Mouse (Mus musculus) neural tube, embryonic 14.5 days (tissue): ENCODE data around the gene Rabgef1. TPM values are rescaled to one million over a fixed set of nuclear protein-coding genes. Genes with fewer than 3 reads are reported as not detected.

Experiments
- ATAC-seq: fragments of 200-750 bp; cut with Nextera tagmentation; 2 replicates; pipeline ENCODE4 v1.8.0; 2017; ENCODE audit warnings: low read depth, mild to moderate bottlenecking, moderate TSS enrichment, moderate library complexity
- H3K27ac ChIP-seq: fragments of 300-500 bp; sonication (generic); 2 replicates; pipeline ENCODE4 v1.5.1; 2014; ENCODE audit warnings: low read depth, mild to moderate bottlenecking, control low read depth, low read length, moderate library complexity, mixed read lengths
- H3K27me3 ChIP-seq: fragments of 300-500 bp; sonication (generic); 2 replicates; pipeline ENCODE4 v1.6.1; 2014; ENCODE audit warnings: low read length; ENCODE audit not compliant: control insufficient read depth, insufficient read depth
- H3K36me3 ChIP-seq: fragments of 300-500 bp; sonication (generic); 2 replicates; pipeline ENCODE4 v1.6.1; 2014; ENCODE audit warnings: low read length, mixed read lengths; ENCODE audit not compliant: control insufficient read depth, insufficient read depth
- H3K4me1 ChIP-seq: fragments of 300-500 bp; sonication (generic); 2 replicates; pipeline ENCODE4 v1.6.1; 2014; ENCODE audit warnings: low read length; ENCODE audit not compliant: control insufficient read depth, insufficient read depth
- H3K4me2 ChIP-seq: fragments of 300-500 bp; sonication (generic); 2 replicates; pipeline ENCODE4 v1.6.1; 2014; ENCODE audit warnings: mild to moderate bottlenecking, low read depth, low read length, control low read depth
- H3K4me3 ChIP-seq: fragments of 300-500 bp; sonication (generic); 2 replicates; pipeline ENCODE4 v1.5.1; 2014; ENCODE audit warnings: low read depth, low read length, control low read depth, mixed read lengths
- H3K9ac ChIP-seq: fragments of 300-500 bp; sonication (generic); replicated peaks from 2 replicates; pipeline ENCODE4 v1.6.1; 2014; ENCODE audit warnings: low read depth, mild to moderate bottlenecking, control low read depth, low read length, mixed read lengths
- H3K9me3 ChIP-seq: fragments of 300-500 bp; sonication (generic); 2 replicates; pipeline ENCODE4 v1.6.1; 2016; ENCODE audit warnings: low read length; ENCODE audit not compliant: control insufficient read depth
- WGBS: fragments of 180-500 bp; shearing (Covaris S2); extraction: QIAGEN DNeasy Blood & Tissue Kit; methylation state at CpG from one replicate; pipeline ENCODE4 v1.1.7; 2014; 5-methylcytosine and 5-hydroxymethylcytosine counted together
- polyA plus RNA-seq: library from polyadenylated mRNA; unstranded; fragments of >200 nt; fragmentation: Nextera tagmentation; extraction: Ambion mirVana; gene quantifications from 2 replicates; pipeline ENCODE4 v1.2.1, GENCODE M21; 2014

Gene Rabgef1
- 40.0 and 41.1 TPM in 2 replicates for polyA plus RNA-seq

DNA sequence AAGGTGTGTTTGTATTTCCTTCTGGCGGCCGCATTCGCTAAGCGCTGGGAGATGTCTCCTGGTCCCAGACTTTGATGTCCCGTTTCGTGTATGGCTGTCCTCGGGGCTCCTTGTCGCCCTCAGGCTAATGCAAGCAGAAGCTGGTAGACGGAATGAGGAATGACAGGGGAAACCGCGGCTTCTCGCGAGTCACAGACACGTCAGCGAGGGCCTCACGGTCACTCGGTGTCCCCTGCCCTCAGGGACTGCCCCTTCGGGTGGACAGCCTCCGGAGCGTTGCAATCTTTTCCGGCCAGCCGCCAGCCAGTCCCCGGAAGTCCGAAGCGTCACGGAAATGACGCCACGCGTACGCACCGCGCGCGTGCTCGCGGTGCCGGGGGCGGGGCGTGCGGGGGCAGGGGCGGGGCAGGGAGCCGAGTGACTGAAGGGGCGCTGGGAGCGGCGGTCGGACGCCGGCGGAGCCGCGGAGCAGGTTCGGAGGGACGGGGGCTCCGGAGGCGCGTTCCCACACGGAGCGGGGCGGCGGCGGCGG, at the start of gene Rabgef1:
TSS of gene Rabgef1 (plus strand) at position 376 of the 532 bp plus-strand sequence.
- peak within 1 kb of the TSS; percentile 84 for H3K9ac ChIP-seq
- WGBS: under 1% methylated on average over 33 of the region's 62 CpGs
- H3K4me2 ChIP-seq: peak within 1 kb of the TSS; percentile 85
- peak within 1 kb of the TSS; percentile 73 for H3K4me3 ChIP-seq
- no peaks in the 10 kb centered on the region for H3K27me3 ChIP-seq
- ATAC-seq: peak; percentile 90
- no peaks in the 10 kb centered on the region for H3K36me3 ChIP-seq
- peaks cover 21% of the 10 kb centered on the region for H3K4me1 ChIP-seq
- peak within 1 kb of the TSS; percentile 79 for H3K27ac ChIP-seq
- H3K9me3 ChIP-seq: no peaks in the 10 kb centered on the region

DNA sequence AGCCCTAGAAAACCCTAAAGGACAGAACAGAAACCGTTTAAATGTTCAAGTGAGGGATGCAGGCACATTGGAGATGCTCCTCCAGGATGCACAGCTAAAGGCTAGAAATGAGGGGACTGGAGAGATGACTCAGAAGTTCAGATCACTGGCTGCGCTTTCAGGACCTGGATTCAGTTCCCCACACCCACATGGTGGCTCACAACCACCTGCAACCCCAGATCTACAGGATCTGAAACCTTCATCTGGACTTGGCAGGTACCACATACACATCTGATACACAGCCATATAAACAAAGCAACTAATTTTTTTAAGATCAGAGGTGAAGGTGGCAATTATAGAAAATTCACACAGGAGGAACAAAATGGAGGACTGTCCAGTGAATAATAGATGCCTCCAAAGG, 49.2 kb upstream of the Rabgef1 start:
- H3K4me3 ChIP-seq: no peak overlapping the region
- H3K27ac ChIP-seq: no peak overlapping the region
- H3K36me3 ChIP-seq: no peaks in the 10 kb centered on the region
- H3K4me2 ChIP-seq: no peak overlapping the region
- no peak for ATAC-seq
- no peaks in the 10 kb centered on the region for H3K9me3 ChIP-seq
- no peaks in the 10 kb centered on the region for H3K27me3 ChIP-seq
- H3K9ac ChIP-seq: no peak overlapping the region
- 95% methylated on average over 2 of the region's 2 CpGs for WGBS
- H3K4me1 ChIP-seq: 0 out of 2 replicates have a peak, but pooled peaks cover 3% of the 10 kb centered on the region

GRCm38 (mm10) chr5:130124271-130124670, 47.3 kb upstream of the Rabgef1 start:
- no peak for ATAC-seq
- 41% methylated on average over 5 of the region's 5 CpGs for WGBS
- H3K9me3 ChIP-seq: no peaks in the 10 kb centered on the region
- H3K4me3 ChIP-seq: no peak overlapping the region
- H3K36me3 ChIP-seq: no peaks in the 10 kb centered on the region
- H3K9ac ChIP-seq: no peak overlapping the region
- no peaks in the 10 kb centered on the region for H3K27me3 ChIP-seq
- H3K4me2 ChIP-seq: no peak overlapping the region
- 0 out of 2 replicates have a peak, but pooled peaks cover 2% of the 10 kb centered on the region for H3K4me1 ChIP-seq
- no peak overlapping the region for H3K27ac ChIP-seq

DNA sequence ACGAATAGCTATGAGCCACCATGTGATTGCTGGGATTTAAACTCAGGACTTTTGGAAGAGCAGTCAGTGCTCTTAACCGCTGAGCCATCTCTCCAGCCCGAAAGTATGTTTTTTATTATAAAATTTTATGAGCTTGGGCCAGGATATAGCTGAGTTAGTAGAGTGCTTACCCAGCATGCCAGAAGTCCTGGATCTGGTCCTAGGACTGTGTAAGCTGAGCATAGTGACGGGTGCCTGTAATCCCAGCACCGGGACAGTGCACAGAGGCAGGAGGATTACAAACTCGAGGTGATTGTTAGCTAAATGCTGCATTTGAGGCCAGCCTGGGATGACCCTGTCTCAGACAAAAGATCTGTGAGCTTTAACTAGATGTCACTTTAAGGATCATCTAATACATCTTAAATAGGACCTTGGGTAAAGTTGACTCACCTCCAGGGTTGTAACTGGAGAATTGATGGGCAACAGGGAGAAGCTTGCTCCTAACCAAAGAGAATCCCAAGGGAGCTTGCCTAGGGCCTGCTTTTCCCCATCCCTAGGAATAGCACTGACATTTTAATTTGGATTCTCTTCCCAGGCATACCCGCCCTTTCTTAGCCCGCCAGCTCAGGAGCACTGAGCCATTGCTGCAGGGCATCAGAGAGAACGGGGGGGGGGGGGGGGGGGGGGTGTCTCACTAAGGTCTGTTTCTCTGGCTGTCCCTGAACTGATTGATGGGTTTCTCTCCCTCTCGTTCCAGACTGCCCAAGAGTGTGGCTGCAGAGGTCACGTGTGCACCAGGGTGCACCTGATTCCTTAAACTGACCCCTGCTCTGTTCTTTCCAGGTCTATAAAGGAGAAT, 42.7 kb upstream of the Rabgef1 start:
- H3K9ac ChIP-seq: no peak overlapping the region
- ATAC-seq: no peak
- H3K9me3 ChIP-seq: no peaks in the 10 kb centered on the region
- H3K27me3 ChIP-seq: no peaks in the 10 kb centered on the region
- no peak overlapping the region for H3K4me3 ChIP-seq
- H3K4me1 ChIP-seq: no peaks in the 10 kb centered on the region
- no peaks in the 10 kb centered on the region for H3K36me3 ChIP-seq
- H3K4me2 ChIP-seq: no peak overlapping the region
- 61% methylated on average over 11 of the region's 11 CpGs for WGBS
- no peak overlapping the region for H3K27ac ChIP-seq

GRCm38 (mm10) chr5:130129524-130129793, 42.1 kb upstream of the Rabgef1 start:
- Histone ChIP-seq H3K9ac (no peak overlapping the region), H3K27ac (no peak overlapping the region), H3K27me3 (no peaks in the 10 kb centered on the region), H3K4me3 (no peak overlapping the region), H3K9me3 (no peaks in the 10 kb centered on the region), H3K4me1 (no peaks in the 10 kb centered on the region), H3K4me2 (no peak overlapping the region), H3K36me3 (no peaks in the 10 kb centered on the region)
- WGBS: 92% methylated on average over 5 of the region's 5 CpGs
- ATAC-seq: no peak

- WGBS: 95% methylated on average over 13 of the region's 13 CpGs
- ATAC-seq: no peak
- H3K9me3 ChIP-seq: no peaks in the 10 kb centered on the region
These were observed 35.0 kb upstream of the Rabgef1 start for GRCm38 (mm10) chr5:130136597-130136996.

GRCm38 (mm10) chr5:130139393-130139792, 32.2 kb upstream of the Rabgef1 start:
- Histone ChIP-seq H3K9ac (no peak overlapping the region), H3K9me3 (no peaks in the 10 kb centered on the region), H3K4me1 (peaks cover 4% of the 10 kb centered on the region; the same call in 1 of the 2 replicates), H3K36me3 (no peaks in the 10 kb centered on the region; the same call in 1 of the 2 replicates), H3K4me3 (no peak overlapping the region), H3K27ac (no peak overlapping the region), H3K27me3 (no peaks in the 10 kb centered on the region), H3K4me2 (no peak overlapping the region)
- no peak for ATAC-seq
- WGBS: 26% methylated on average over 8 of the region's 8 CpGs

More at GRCm38 (mm10) chr5:130136597-130136996, 35.0 kb upstream of the Rabgef1 start:
- Histone ChIP-seq H3K9ac (no peak overlapping the region), H3K4me3 (no peak overlapping the region), H3K4me2 (no peak overlapping the region), H3K27ac (no peak overlapping the region), H3K27me3 (no peaks in the 10 kb centered on the region), H3K36me3 (no peaks in the 10 kb centered on the region; the same call in 1 of the 2 replicates), H3K4me1 (no peaks in the 10 kb centered on the region)

- ATAC-seq: no peak
- 81% methylated on average over 5 of the region's 5 CpGs for WGBS
- no peak overlapping the region for H3K9ac ChIP-seq
- H3K36me3 ChIP-seq: no peaks in the 10 kb centered on the region
- H3K4me2 ChIP-seq: no peak overlapping the region
- H3K27ac ChIP-seq: no peak overlapping the region
- H3K4me1 ChIP-seq: peaks cover 8% of the 10 kb centered on the region; the same call in 1 of the 2 replicates
- H3K27me3 ChIP-seq: no peaks in the 10 kb centered on the region
- H3K9me3 ChIP-seq: no peaks in the 10 kb centered on the region
- no peak overlapping the region for H3K4me3 ChIP-seq
These were observed 30.5 kb upstream of the Rabgef1 start for GRCm38 (mm10) chr5:130141138-130141537.

GRCm38 (mm10) chr5:130142041-130142440, 29.6 kb upstream of the Rabgef1 start:
- Histone ChIP-seq H3K4me2 (no peak overlapping the region), H3K27me3 (no peaks in the 10 kb centered on the region), H3K9me3 (no peaks in the 10 kb centered on the region), H3K4me3 (no peak overlapping the region), H3K36me3 (no peaks in the 10 kb centered on the region), H3K27ac (no peak overlapping the region), H3K9ac (no peak overlapping the region), H3K4me1 (peaks cover 8% of the 10 kb centered on the region; the same call in 1 of the 2 replicates)
- WGBS: 71% methylated on average over 4 of the region's 4 CpGs
- no peak for ATAC-seq
